Mouse (Mus musculus): Measurements from ENCODE around the gene Atf2.
A peak's percentile ranks its signal among the peaks of the same experiment; 100 is the strongest.
"Not testable (repeated sequence)": the region's sequence is repeated elsewhere in the genome, so short reads cannot be mapped to it uniquely, and the experiment has no call there.

Atf2 gene

DNA sequence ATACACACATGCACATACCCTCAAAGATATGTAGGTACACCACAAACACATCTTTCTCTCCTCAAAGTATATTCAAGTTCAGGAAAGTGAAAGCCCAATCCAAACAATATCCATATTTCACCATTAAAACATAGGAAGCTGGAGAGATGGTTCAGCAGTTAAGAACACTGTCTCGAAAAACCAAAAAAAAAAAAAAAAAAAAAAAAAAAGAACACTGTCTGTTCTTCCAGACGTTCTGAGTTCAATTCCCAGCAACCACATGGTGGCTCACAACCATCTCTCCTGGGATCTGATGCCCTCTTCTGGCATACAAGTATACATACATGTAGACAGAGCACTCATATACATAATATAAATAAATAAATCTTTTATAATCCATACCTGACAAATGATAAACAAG, 6.4 kb downstream of the Atf2 start:
- no peak for DNase-seq (ENCODE audit: low spot score)

DNA sequence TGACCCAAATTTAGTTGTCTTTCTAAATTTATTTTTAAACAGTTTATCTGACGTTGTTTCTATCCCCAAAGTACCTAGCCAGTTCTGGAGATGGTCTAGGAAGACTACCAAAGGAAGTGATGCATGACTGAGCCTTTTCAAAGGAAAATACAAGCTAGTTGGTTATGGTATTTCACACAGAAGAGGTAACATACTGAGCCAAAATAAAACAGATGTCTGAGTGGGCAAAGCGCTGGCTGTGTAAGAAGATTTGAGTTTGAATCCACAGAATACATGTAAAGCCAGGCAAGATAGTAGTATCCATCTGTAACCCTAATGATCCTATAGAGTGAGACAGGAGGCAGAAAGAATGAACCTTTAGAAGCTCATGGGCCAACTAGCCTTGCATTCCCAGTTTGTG, 14.5 kb downstream of the Atf2 start:
- no peak for DNase-seq (ENCODE audit: low spot score)

DNA sequence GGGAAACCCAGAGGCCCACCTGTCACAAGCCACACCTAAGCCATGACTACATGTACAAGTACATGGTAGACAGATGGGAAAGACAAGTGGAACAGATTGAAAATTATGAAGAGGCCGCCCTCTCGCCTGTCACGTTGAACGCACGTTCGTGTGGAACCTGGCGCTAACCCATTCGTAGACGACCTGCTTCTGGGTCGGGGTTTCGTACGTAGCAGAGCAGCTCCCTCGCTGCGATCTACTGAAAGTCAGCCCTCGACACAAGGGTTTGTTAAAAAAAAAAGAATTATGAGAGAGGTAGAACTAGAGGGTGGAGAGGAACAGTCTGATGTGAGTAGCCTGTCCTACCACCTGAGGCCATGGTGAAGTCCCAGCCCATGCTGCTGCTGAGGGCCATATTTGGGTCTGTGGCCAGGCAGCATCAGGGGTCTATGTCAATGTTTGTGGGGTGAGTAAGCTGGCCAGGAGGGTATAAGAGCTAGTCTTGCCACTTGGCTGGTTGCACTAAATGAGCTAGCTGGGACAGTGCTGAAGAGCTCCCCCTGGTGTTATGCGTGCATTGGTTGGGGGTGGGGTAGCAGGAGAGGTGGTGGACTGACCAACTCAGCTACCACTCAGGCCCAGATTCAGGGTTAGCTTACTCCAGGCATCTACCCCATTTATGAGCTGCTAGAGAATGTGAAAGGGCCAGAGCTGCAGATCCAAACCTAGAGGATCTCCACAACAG, 24.5 kb downstream of the Atf2 start:
- DNase-seq (ENCODE audit: low spot score) = peak; percentile 14

DNA sequence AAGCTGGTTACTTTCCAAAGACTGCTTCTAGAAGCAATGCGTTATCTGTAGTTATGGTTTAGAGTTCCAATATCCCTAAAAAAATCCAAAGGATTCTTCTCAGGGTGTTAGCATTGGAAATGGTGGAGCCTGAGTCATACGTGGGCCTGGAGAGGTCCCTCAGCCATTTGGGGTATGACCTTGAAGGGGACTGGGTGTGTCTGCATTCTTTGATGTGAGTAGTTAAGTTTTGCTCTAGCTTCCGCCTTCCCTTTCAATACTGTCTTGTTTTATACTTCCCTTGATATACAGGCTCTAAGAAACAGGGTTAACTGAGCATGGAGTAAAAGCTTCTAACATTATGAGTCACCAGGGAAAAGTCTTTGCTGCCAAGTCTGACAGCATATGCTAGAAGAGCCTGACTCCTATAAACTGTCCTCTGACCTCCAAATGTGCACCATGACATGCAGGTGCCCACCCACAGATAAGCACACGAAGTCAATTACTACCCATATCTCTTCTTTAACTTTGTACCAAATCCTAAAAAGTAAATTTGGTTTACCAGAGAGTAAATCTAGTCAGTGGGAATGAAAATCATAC, 32.3 kb downstream of the Atf2 start:
- DNase-seq (ENCODE audit: low spot score) = no peak

DNA sequence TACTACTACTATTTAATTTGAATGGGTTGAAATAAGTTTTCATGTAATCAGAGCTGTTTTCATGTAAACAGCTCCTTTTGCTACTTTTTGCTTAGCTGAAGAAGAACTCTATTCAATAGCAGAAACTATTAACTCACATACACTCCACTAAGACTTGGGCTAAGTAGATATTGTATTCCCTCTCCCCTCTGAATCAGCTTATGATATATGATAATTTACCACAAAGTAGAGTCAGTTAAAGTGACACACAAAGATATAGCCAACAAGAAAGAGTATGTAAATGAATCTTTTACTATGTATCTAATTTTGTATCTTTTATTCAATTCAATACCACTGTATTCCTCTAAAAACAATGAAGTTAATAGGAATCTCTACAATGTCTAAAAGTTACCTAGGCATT, 35.1 kb downstream of the Atf2 start:
- no peak for DNase-seq (ENCODE audit: low spot score)

DNA sequence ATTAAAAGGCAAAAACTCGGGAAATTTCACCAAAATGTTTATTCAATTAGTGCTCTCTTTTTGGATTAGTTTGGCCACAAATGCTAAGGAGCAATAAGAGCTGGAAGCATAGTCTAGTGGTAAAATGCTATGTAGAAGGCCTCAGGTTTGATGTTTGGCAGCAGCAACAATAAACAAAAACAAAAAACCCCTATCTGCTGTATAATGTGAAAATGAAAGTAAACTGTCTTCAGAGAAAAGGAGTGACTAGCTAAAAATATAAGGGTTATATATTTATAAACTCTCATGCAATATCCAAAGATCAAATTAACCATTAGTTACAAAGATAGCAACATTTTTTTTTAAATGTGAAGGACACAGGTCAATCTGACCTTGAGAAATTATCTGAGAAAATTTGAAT, 36.2 kb downstream of the Atf2 start:
- no peak for DNase-seq (ENCODE audit: low spot score)

DNA sequence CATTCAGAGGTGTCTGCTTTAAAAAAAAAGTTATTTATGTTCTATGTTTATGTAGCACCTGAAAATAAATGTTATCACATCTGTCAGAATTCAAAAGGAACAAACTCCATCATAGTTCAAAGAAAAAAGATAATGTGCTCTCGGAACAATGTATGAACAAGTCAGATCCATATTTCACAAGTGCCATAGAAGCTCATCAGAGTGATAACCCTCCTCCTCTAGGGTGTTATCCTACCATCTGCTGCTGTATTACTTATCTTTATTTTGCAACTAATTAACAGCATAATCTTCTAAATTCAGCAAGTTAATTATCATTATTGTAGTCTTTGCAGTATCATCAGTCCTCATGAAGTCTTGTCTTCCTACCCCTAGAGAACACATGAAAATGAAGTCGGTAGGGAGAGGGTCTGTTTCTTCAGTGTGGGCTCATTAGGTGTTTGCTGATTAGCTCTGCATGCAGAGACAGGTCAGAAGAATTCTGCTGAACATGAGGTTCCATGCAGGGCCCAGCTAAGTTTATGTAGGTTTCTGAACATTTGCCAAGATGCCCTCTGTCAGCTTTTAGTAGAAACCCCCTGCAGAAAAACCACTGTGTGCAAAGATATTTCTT, 57.9 kb downstream of the Atf2 start:
- DNase-seq (ENCODE audit: low spot score) = no peak

DNA sequence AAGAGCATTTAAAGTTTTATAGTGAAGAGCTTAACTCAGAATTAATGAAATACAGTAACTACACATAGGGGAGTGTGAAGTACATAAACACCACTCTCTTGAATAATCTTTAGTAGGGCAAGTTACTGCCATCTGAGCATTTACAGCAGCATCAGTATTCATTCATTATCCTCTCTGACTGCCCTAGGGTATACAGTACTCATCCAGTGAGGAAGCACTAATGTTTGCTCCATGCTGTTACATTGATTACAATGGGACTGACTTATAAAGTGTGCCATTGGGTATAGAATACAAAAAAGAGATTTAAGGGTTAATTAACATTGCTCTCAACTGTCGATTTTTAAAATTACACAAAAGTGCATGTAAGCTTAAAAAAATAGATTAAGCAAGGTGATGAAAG, 59.2 kb downstream of the Atf2 start:
- no peak for DNase-seq (ENCODE audit: low spot score)

DNA sequence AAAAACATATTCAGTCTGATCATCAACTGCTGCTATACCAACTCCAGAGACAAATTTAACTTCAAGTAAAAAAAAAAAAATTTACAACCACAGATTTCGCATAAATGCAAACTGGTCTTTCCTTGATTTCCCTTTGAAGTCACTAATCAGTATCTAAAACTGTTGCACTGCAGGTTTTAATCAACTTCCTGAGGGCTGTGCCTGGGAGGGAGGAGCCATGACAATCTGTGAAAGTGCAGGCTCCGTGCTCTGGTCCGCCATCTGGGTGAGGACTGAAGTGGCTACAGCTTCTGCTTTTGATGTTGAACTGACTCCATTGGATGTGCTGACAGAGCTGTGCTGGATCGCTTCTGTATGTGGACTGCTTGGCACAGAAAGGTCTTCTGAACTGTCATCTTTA, 73.7 kb downstream of the Atf2 start:
- DNase-seq (ENCODE audit: low spot score) = no peak

DNA sequence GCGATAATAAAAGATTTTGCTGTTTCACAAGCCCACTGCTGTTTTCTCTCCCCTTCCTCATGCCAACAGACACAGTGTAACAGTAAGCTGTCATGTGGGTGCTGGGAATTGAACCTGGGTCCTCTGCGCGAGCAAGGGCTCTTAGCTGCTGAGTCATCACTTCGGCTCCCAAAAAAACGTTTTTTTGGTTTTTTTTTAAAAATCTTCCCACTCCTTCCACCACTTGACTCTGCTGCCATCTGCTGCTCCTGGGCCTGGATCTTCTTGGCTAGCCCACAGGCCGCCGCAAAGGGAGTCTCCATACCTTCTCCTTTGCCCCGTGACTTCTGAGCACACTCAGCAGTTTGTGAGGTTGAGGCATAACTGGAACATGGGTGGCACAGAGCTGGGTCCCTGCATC, 84.8 kb downstream of the Atf2 start:
- no peak for DNase-seq (ENCODE audit: low spot score)

DNA sequence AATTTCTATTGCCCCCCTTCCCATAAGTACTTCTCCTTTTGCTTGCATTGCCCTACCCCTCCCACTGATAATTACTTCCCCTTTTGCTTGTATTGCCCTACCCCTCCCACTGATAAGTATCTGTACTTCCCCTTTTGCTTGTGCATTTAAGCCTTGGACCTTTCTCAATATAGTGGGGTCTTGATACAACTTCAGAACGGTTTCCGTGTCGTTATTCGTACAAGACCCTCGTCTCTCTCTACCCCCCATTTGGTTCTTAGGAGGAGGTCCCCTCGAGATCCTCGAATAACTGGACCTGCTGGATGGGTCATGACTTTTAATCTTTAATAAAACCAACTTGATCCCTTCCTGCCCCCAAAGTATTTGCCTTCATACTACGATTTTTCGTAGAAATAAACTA, 92.3 kb downstream of the Atf2 start:
- DNase-seq (ENCODE audit: low spot score) = not testable (repeated sequence)

DNA sequence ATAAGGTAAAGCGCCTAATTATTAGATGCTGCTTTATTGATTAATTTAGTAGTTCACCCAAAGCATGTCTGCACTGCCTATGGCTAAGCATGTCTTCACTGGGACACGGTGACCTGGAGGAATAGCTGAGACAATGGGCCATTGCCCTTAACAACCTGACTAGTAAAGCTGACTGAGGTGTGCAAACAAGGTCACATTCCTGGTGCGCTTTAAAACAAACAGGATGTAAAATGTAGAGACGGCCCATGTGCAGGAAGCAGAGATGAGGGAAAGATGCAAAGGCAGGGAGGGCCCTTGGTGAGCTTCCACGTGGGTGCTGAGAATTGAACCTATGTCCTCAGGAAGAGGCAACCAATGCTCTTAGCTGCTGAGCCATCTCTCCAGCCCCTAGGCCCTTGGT, 93.7 kb downstream of the Atf2 start:
- DNase-seq (ENCODE audit: low spot score) = no peak

DNA sequence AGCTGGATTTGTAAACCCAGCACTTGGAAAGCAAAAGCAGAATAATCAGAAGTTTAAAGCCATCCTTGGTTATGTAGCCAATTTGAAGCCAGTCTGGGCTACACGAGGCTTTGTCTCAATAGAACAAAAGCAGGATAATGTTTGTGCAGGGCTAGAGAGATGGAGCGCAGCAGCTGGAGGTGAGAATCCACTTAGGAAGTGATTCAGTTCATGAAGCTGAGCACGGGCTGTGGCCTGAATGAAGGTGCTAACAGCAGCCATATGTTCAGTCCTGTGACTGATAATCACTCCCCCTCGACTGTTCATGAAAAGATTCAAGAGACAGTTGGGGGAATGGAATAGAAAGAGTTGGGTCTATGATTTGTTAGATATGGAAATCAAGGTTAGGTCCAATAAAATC, 94.3 kb downstream of the Atf2 start:
- DNase-seq (ENCODE audit: low spot score) = no peak

DNA sequence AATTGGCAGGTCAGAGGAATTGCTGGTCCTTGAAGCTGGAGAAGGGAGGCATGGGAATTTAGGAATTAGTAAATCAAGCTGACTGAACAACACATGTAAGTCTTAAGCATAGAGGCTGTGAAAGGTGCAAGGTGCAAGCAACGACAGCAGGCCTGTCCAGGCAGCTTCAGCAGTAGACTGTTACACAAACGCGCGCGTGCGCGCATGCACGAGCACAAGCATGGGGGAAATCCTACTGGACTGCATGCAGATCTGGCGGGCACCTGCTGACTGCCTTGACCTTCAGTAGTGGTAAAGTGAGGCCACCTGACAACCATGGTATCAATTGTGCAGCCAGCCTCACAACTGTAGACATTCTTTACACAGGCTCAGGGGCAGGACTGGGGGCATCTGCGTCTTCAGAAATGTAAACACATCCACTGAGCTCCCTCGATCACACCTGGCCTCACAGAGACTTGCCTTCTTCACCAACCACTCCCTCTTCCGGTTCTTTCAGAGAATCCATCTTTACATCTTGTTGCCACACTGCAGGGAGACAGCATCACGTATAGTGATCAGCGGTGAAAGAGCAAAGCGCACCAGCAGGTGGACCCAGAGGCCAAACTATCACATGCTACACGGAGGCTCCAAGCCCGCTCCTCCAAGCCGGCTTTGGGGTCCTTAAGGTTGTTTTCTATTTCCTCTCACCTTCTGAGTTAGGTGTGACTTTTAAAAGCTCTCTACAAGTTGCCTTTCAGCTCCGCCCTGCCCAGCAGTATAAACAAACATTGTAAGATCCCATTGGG, 100.4 kb downstream of the Atf2 start:
- DNase-seq (ENCODE audit: low spot score) = no peak

DNA sequence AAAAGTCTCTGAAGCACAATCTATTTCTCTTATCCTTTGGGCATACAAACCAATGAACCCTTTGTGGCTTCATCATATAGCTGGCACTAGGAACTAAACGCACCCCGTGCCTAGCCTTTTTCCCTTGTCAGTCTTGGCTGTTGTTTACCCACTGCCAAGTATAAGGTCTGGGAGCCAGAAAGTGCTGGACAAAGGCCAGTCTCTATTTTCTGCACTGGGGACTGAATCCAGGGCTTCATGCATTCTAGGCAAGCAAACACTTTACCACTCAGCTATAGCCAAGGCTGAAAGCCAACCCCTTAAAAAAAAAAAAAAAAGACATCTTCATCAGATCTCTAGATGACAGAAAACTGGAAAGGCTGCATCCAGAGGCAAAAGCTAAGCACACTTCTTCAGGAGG, 102.1 kb downstream of the Atf2 start:
- DNase-seq (ENCODE audit: low spot score) = no peak

DNA sequence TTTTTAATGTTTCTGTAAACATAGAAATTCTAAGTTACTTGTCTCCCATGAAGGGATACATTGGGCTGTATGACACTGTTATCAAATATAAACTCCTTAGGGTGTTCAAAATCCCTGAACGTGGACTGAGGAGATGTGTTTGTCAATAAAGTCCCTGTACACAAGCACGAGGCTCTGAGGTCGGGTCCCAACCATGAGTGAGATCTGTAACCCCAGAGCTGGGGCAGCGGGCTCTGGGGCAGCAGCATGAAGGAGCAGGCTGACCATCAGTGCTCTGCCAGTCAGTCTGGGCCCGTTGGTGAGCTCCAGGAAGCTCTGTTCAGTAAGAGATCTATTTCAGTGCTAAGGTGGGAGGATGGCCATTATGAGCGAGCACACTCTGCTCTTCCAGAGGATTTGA, 104.0 kb downstream of the Atf2 start:
- DNase-seq (ENCODE audit: low spot score) = no peak

DNA sequence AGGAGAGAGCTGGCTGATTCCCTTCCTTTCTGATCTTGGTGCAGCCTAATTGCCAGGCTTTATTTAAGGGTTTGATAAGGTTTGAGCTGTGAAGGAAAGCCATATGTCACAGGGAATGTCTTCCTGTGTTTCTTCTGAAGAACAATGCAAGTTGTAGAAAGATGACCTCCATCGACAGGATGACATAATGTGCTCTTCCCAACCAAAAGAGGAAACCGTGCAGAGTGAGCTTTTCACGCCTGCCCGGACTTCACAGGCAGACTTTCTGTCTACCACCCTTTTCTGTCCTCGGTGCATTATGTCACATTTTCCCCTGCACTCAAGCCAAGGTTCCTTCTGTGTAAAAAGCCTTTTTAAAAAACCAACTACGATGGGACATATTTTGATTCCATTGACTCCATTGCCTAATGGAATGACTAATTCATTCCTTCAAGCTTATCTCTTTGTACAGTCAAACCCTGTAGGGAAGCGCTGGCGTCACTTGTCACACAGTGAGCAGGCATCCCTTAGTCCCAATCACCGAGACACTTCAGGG, 110.0 kb downstream of the Atf2 start:
- DNase-seq (ENCODE audit: low spot score) = no peak

DNA sequence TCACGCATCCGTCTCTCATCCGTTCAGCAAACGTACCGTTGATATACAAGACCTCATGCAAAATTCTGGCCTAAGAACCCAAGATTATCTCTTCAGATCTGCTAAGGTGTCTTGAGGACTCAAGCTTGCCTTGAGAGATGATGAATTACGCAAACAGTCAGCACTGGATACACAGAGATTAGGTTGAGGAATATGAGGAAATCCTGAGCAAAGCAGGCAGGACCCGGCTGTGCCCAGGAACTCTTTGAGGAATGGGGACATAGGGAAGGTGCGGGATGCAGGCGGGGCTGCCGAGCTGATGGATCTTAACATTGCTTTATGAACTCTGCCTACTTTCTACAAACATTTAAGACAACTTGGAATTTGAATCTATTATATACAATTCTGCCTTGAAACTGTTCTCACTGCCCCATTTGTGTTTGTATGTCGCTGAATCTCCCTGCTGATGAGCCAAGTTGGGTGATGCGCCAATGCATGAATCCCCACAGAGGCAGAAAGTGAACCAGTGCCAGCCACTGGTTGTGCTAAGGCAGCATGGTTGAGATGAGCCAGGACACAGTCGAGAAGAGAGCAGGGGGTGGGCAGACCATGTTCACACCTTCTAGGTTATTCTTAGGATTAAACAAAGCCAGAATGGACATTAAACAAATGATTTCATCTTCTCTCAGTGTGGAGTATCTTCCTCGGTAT, 112.0 kb downstream of the Atf2 start:
- DNase-seq (ENCODE audit: low spot score) = no peak

DNA sequence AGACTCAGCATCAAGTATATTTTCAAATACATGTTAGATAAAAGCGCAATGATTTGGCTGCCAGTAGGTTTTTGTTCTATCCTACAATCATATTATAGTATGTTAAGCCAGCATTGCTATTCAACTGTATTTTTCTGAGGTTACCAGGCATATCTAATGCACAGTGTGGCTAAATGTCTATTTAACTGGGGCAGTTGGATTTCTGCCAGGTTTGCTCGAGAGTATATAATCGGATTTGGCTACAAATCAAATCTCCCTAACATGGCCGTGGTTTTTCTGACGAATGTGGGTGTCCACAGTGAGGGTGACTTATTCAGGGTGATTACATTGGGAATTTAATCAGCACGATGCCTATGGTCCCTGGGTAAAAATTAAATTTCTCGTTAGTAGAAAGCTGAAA, 112.6 kb downstream of the Atf2 start:
- no peak for DNase-seq (ENCODE audit: low spot score)

DNA sequence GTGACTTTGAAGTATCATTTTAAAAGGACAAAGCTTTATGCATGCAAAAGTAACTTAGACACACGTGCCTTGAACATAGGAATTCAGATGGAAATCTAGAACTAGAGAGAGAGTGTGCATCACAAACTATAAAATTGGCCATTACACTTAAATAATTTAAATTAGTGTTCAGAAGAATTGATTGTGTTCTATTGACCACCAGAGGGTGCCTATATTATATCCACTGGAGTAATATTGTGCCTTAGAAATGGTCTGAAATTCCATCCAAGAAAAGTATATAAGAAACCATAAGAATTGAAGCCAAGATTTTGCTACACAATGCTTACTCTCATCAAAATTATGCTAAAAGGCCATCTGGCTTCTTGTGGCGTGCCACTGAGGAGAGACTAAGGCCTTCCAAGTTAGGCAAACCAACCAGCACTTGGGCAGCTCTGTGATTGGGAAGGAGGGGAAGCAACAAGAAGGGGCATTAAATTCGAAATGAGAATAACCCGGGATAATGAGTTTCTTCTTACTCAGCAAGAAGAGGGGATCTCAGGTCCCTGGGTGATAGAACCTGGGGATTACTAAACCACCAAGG, 113.3 kb downstream of the Atf2 start:
- DNase-seq (ENCODE audit: low spot score) = no peak

DNA sequence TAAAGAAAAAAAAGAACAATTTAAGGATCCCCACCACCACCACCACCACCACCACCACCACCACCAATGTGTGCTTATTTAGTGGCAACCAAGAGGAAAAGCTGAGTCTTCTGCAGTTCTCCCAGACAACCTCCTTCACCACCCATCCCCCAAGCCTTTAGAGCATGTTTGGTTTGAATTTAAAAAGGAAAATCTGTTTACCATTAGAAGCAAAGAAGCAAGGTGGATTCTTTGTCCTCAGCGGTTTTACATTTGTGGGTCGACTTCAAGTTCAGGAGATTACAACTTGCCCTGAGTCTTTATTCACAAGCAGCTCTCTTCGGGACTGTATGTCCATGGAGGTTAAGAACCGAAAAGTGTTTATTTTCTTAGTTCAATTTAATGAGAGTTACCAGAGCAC, 115.5 kb downstream of the Atf2 start:
- DNase-seq (ENCODE audit: low spot score) = no peak
